Mouse (Mus musculus) splenic B cell, adult 2 months (primary cell): ENCODE measurements at regions not wholly inside any gene's neighbourhood (a gene's known extent, or its start where the extent isn't known, plus 50 kb on each side); places are given as distances from the start of the nearest gene placed in this dataset.
A peak's percentile ranks its signal among the peaks of the same experiment; 100 is the strongest.

ENCODE experiments used
- DNase-seq: peaks from one replicate; pipeline ENCODE4 v3.0.0-alpha.2; 2011; ENCODE audit warnings: low read depth, low spot score
- H3K27me3 ChIP-seq: 2 replicates; pipeline ENCODE4 v1.6.1; 2012; ENCODE audit warnings: mild to moderate bottlenecking, low read length, moderate library complexity, mixed read lengths; ENCODE audit not compliant: control insufficient read depth, poor library complexity, insufficient read depth, severe bottlenecking
- H3K36me3 ChIP-seq: 2 replicates; pipeline ENCODE4 v1.6.1; 2012; ENCODE audit warnings: mild to moderate bottlenecking, low read length, moderate library complexity, mixed read lengths; ENCODE audit not compliant: control insufficient read depth, poor library complexity, insufficient read depth, severe bottlenecking

DNA sequence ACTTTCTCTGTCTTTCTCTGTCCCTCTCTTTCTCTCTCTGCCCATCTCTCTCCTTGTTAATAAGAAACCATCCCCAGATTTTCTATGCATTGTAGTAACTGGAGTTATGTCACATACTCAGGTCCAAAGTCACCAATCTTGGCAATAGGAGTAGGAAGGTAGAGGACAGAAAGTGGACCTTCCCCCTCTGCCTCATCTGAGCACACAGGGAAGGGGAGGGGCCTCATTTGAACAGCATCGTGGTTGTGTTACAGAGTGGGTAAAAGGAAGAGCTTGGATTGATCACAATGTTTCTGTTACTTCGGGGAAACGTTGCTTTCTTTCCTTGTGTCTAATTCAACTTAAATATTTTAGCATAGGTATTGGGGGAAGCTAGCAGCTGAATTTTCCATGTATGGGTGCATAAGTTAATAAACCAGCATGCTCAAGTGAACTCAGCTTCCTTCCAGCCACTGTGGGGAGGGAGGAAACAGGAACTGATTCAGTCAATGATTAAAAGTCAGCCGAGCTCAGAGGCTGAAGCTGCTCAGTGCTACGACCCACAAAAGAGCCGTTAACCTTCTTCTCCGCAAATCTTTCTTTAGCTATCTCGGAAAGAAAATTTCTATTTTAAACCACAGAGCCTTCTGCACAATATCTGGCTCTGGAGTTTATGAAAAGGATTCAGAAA is 243.5 kb downstream of the Hace1 start:
- Histone ChIP-seq H3K27me3 (no peaks in the 10 kb centered on the region), H3K36me3 (no peaks in the 10 kb centered on the region)
- peak; percentile 66 for DNase-seq

DNA sequence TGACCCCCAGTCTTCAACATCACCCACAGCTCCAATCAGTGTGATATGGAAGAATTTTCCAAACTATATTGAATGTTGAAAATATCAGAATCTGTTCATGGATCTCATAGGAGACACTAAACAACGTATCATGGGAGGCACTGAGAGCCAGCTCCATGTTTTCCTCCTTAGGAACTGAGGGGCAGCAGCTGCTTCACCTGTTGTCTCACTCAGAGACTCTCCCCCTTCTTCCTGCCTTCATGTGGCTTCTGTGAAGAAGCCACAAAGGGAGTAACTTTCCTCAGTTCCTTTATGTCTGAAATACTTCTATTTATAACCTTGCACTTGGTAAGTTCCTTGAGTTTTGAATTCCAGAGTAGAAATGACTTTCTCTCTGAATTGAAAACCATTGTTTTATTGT is 244.6 kb downstream of the Hace1 start:
- Histone ChIP-seq H3K27me3 (no peaks in the 10 kb centered on the region), H3K36me3 (no peaks in the 10 kb centered on the region)
- no peak for DNase-seq

DNA sequence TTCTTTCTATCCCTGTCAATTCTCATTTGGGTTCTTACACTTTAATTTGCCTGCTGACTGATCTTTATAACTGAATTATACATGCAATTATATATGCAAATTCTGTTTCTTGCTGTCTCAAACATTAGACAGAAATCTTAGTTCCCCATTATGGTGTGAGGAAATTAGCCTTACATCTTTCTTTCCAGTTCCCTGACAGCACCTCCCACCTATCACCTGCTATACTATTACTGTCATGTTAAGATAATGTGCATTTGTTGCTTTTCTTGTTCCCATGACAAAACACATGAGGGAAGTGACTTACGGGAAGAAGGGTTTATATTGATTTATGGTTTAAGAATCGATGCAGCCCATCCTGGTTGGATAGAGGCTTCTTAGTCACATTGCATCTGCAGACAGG is 246.0 kb downstream of the Hace1 start:
- Histone ChIP-seq H3K36me3 (no peaks in the 10 kb centered on the region), H3K27me3 (no peaks in the 10 kb centered on the region)
- peak; percentile 48 for DNase-seq

DNA sequence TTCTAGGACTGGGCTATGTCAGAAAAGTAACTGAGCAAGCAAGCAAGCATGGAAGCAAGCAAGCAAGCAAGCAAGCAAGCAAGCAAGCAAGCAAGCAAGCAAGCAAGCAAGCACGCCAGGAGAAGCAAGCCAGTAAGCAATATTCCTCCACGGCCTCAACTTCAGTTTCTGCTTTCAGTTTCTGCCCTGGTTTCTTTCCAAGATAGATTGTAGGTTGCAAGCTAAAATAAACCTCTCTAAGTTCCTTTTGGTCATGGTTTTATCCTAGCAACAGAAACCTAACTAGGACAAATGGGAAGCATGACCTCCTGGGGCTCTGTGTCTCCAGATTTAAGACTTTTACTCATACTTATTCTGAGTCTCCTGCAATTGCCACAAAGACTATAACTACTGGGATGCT is 271.0 kb downstream of the Hace1 start:
- no peaks in the 10 kb centered on the region for H3K27me3 ChIP-seq
- no peak for DNase-seq
- no peaks in the 10 kb centered on the region for H3K36me3 ChIP-seq

DNA sequence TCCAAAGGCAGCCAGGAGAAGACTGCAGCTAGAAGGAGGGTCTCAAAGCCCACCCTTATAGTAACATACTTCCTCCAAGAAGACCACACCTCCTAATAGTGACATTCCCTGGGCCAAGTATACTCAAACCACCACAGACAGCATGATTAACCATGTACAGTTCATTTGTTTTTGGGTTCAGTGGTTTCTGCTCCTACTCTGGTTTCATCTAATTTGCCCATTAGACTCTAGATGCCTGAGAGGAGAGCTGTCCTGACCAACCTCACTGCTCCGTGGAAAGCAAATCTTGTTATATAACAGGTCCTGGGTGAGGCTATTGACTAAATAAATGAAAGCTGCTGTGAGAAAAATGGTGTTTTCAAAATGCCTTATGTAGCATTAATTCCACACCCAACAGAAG is 272.2 kb downstream of the Hace1 start:
- Histone ChIP-seq H3K27me3 (no peaks in the 10 kb centered on the region), H3K36me3 (no peaks in the 10 kb centered on the region)
- no peak for DNase-seq

DNA sequence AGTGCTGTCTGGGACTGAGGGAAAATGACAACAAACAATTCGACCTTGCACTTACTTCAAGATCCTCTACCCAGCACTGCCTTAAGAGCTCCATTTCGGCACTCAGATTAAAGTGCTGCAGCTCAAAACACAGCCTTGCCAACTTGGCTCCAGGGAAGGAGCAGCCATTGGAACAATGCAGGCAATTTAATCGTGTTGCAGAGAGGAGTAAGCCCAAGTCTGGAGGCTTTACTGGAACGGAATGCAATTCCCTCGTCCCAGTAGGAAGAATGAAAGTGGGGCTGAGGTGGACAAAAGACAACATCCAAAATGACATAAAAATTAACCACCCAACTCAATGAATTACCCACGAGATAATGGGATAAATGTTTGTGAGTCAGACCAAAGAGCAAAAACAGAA is 273.0 kb downstream of the Hace1 start:
- no peaks in the 10 kb centered on the region for H3K27me3 ChIP-seq
- DNase-seq = no peak

DNA sequence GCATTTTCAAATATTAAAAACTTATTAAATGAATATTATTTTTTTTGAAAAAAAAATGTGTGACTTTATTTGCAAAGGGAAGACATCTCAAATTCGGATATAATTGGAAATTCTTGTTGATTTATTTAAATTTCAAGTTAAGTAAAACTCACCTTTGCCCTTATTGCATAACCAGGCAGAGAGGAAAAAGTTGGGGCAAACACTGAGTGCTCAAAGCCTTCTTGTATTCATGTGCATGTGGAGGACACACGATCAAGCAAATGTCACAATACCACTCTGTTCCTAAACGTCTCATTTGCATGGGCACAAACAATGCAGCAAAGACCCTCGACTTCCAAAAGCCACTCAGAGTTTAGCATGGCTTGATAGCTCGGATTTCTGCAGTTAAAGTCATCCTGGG is 275.1 kb downstream of the Hace1 start:
- no peak for DNase-seq
- no peaks in the 10 kb centered on the region for H3K27me3 ChIP-seq
- no peaks in the 10 kb centered on the region for H3K36me3 ChIP-seq

More for the DNA sequence above, 273.0 kb downstream of the Hace1 start:
- no peaks in the 10 kb centered on the region for H3K36me3 ChIP-seq

DNA sequence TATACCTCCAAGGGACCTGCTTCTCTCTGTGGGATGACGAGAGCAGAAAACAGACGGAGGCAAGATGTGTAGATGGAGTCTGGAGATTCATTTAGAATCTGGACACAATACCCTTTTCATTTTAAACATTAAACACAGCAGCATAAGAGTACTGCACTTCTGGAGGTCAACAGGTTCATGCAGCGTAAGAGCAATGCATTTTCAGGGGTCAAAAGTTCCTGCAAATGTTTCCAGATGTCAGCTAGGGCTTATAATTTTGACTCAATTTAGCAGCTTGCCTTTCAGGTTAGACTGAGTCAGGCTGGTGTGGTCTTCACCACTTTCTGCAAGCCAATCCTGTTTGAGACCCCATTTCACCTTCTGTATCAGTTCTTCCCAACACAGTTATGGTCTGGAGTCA is 277.9 kb downstream of the Hace1 start:
- Histone ChIP-seq H3K27me3 (no peaks in the 10 kb centered on the region), H3K36me3 (no peaks in the 10 kb centered on the region)
- DNase-seq = no peak

DNA sequence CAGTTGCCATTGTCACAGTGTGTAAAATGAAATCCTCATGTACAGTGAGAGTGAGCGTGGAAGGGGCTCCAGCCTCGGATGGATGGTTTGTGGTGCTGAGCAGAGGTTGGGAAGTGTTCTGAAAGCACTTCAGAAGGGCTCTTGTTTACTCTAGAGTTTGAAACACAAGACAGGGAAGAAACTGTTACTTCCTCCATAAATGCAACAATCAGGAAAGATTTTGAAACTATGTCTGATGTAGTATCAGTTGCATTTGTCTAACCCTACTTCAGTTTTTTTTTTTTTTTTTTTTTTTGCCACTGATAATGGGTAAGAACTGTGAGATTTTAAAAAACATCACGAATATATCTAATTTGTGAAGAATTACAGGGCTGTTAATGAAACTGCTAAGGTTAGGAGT is 281.5 kb downstream of the Hace1 start:
- DNase-seq = no peak
- no peaks in the 10 kb centered on the region for H3K36me3 ChIP-seq
- H3K27me3 ChIP-seq = no peaks in the 10 kb centered on the region

DNA sequence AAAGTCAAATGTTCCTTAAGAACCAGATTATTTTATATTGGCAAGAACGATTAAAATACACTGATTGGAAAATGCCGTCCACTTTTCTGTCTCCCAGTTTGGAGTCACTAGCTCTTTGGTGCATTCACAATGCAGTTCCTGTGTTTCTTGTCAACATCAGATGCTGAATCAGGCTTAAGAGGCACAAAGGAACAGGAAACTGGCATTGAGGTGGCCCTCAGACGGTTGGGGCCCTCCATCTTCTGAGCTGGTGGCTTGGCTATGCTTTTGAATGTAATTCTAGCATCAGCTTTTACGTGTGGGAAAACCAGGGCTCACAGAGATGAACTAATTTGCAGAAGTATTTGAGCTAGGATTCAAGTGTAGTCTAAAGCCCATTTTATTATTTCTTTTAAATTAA is 282.3 kb downstream of the Hace1 start:
- Histone ChIP-seq H3K27me3 (no peaks in the 10 kb centered on the region), H3K36me3 (no peaks in the 10 kb centered on the region)
- no peak for DNase-seq

DNA sequence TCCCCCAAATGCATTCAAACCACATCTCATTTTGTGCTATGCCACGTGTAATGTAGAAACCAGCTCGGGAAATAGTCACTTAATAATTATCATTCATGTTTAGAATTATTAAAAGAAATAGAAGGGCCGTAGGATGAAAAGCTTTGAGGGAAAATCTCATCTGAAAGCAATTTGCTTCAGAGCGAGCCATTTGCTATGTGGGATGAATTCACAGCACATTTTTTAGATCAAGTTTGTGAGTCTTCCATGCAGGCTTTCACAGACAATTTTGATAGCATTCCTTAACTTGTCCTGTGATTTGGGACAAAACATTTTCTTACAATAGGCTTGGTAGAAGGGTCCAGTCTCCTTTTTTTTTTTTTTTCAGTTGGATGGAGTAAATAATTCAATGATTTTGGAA is 283.1 kb downstream of the Hace1 start:
- no peaks in the 10 kb centered on the region for H3K27me3 ChIP-seq
- DNase-seq = no peak

DNA sequence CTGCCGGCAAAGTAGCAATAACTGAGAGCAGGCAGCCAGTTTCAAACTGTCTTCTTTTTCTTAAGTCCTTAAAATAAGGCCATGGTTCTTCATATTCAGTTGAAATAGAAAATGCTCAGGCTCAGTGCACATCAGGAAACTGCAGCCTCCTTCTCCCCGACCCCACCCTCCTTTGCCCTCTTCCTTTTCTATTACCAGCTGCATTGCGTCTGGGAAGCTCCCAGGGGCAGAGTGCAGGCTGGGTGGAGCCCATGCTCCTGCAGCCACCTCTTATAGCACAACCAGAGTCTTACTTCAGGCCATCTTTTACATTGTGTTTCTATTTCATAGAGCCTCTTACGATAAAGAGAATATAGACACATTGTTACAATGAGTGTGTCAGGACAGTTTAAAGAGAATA is 288.2 kb downstream of the Hace1 start:
- no peak for DNase-seq
- Histone ChIP-seq H3K27me3 (no peaks in the 10 kb centered on the region), H3K36me3 (no peaks in the 10 kb centered on the region)

More for the DNA sequence above, 283.1 kb downstream of the Hace1 start:
- H3K36me3 ChIP-seq = no peaks in the 10 kb centered on the region

DNA sequence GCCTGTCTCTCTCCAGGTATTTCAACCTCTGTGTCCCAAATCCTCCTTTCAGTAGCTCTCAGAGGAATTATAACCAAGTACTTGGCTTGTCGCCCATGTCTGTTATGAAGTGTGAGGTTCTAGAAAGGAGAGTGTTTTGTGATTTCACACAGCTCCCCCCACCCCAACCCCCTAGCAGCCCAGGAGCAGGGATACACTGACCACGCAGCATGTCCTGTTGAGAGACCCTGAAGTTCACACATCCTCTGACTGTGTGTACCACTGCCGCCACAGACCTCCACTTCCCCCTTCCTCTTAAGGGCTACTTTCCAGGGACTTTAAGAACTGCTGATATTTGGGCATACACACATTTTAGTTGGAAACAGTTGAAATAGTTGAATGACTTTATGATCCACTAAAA is 289.2 kb downstream of the Hace1 start:
- Histone ChIP-seq H3K27me3 (no peaks in the 10 kb centered on the region), H3K36me3 (no peaks in the 10 kb centered on the region)
- no peak for DNase-seq

DNA sequence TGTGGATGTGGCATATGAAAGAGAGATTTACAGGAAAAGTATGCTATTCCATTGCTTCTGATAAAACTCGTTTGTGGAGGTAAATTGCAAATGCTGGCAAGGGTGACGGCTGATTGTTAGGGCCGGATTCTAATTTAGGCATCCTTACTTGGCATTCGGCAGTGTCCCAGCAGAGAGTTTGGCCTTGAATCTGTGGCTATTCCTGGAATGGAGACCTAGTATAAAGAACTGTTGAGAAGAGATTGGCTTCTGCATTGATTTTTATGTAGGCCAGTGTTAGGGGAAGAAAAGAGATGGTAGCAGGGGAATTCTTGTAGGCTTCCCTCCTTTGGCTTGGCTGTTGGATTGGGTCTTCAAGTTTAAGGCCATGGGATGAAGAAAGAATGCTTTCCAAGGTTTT is 293.4 kb downstream of the Hace1 start:
- no peak for DNase-seq
- no peaks in the 10 kb centered on the region for H3K36me3 ChIP-seq
- no peaks in the 10 kb centered on the region for H3K27me3 ChIP-seq

DNA sequence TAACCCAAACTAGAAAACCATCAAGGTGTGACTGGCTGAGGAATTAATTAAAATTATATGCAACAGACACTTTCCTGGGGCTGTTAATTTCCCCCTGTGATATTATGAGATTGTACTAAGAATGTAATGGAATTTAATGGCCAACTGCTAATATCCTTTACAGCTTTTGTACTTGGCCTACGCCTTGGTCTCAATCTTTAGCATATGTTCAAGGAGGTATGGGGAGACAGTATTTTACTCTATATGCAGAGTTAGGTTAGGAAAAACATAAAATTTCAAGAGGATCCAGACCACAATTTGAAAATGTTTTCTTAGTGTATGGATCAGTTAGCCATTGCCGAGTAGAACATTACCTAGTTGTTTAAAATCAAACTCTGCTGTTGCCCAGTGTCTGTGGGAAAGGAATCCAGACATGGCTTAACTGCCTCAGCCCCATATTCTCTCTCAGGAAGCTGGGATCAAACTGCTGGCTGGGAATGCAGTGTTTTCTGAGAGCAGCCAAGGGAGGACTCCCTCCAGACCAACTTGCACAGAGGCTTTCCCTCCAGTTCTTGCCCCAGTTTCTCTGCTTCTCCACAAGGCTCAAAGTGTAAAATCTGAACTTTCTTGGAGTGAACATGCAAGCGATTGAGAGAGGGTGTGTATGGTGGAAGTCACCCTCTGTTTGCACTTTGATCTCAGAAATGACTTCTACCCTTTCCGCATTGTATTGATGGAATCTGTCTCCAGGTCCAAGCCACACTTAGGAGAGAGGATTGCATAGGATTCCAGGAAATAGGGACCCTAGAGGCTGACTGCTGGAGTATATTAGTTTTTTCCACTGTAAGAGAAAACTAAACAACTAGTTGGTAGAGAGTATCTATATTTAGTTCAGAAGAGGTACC is 294.6 kb downstream of the Hace1 start:
- Histone ChIP-seq H3K27me3 (no peaks in the 10 kb centered on the region), H3K36me3 (no peaks in the 10 kb centered on the region)
- DNase-seq = no peak
